Mouse (Mus musculus): ENCODE data around the gene Vwa8. TPM values are rescaled to one million over a fixed set of nuclear protein-coding genes. Genes with fewer than 3 reads are reported as not detected.

Vwa8 gene
- polyA plus RNA-seq, 1 experiment from 2014 or later = 5.5 TPM

- H3K9me3 ChIP-seq (replicated peaks; ENCODE audit: control insufficient read depth, low read length) = no peaks in the 10 kb centered on the region
- no peaks in the 10 kb centered on the region for H3K4me1 ChIP-seq (ENCODE audit: control insufficient read depth, insufficient read depth, low read length)
- DNase-seq (ENCODE audit: low spot score) (no peak), ATAC-seq (no peak)
- no peak overlapping the region for H3K4me2 ChIP-seq (ENCODE audit: low read length)
- no peaks in the 10 kb centered on the region for H3K27me3 ChIP-seq (replicated peaks; ENCODE audit: control insufficient read depth, insufficient read depth, low read length)
- H3K27ac ChIP-seq (ENCODE audit: low read depth, low read length) = no peak overlapping the region
- H3K9ac ChIP-seq (ENCODE audit: low read length) = no peak overlapping the region
- 92% methylated on average over 3 of the region's 3 CpGs for WGBS
- H3K36me3 ChIP-seq (ENCODE audit: control insufficient read depth, insufficient read depth, low read length) = no peaks in the 10 kb centered on the region
- no peak overlapping the region for H3K4me3 ChIP-seq (ENCODE audit: low read depth, low read length)
These were observed 181.9 kb downstream of the Vwa8 start for GRCm38 (mm10) chr14:79030715-79031114.

GRCm38 (mm10) chr14:79031230-79031740, 182.4 kb downstream of the Vwa8 start:
- Histone ChIP-seq H3K9me3 (replicated peaks; ENCODE audit: control insufficient read depth, low read length) (no peaks in the 10 kb centered on the region), H3K27ac (ENCODE audit: low read depth, low read length) (no peak overlapping the region)
- DNase-seq (ENCODE audit: low spot score) = no peak

GRCm38 (mm10) chr14:79033396-79033795, 184.5 kb downstream of the Vwa8 start:
- ATAC-seq (no peak), DNase-seq (ENCODE audit: low spot score) (no peak)
- no peaks in the 10 kb centered on the region for H3K36me3 ChIP-seq (ENCODE audit: control insufficient read depth, insufficient read depth, low read length)
- H3K27ac ChIP-seq (ENCODE audit: low read depth, low read length) = no peak overlapping the region
- H3K9me3 ChIP-seq (replicated peaks; ENCODE audit: control insufficient read depth, low read length) = no peaks in the 10 kb centered on the region
- no peaks in the 10 kb centered on the region for H3K4me1 ChIP-seq (ENCODE audit: control insufficient read depth, insufficient read depth, low read length)
- H3K4me2 ChIP-seq (ENCODE audit: low read length) = no peak overlapping the region
- WGBS = 76% methylated on average over 6 of the region's 6 CpGs
- no peak overlapping the region for H3K9ac ChIP-seq (ENCODE audit: low read length)
- no peak overlapping the region for H3K4me3 ChIP-seq (ENCODE audit: low read depth, low read length)
- no peaks in the 10 kb centered on the region for H3K27me3 ChIP-seq (replicated peaks; ENCODE audit: control insufficient read depth, insufficient read depth, low read length)

More at GRCm38 (mm10) chr14:79031230-79031740, 182.4 kb downstream of the Vwa8 start:
- no peaks in the 10 kb centered on the region for H3K36me3 ChIP-seq (ENCODE audit: control insufficient read depth, insufficient read depth, low read length)
- H3K4me3 ChIP-seq (ENCODE audit: low read depth, low read length) = no peak overlapping the region
- no peaks in the 10 kb centered on the region for H3K27me3 ChIP-seq (replicated peaks; ENCODE audit: control insufficient read depth, insufficient read depth, low read length)
- no peak for ATAC-seq
- no peak overlapping the region for H3K4me2 ChIP-seq (ENCODE audit: low read length)
- WGBS = 86% methylated on average over 8 of the region's 8 CpGs
- H3K4me1 ChIP-seq (ENCODE audit: control insufficient read depth, insufficient read depth, low read length) = no peaks in the 10 kb centered on the region
- H3K9ac ChIP-seq (ENCODE audit: low read length) = no peak overlapping the region

- no peak for DNase-seq (ENCODE audit: low spot score)
- no peaks in the 10 kb centered on the region for H3K4me1 ChIP-seq (ENCODE audit: control insufficient read depth, insufficient read depth, low read length)
- H3K36me3 ChIP-seq (ENCODE audit: control insufficient read depth, insufficient read depth, low read length) = no peaks in the 10 kb centered on the region
- no peak overlapping the region for H3K9ac ChIP-seq (ENCODE audit: low read length)
- H3K4me3 ChIP-seq (ENCODE audit: low read depth, low read length) = no peak overlapping the region
- no peak overlapping the region for H3K4me2 ChIP-seq (ENCODE audit: low read length)
- H3K9me3 ChIP-seq (replicated peaks; ENCODE audit: control insufficient read depth, low read length) = no peaks in the 10 kb centered on the region
- WGBS = 70% methylated on average over 9 of the region's 9 CpGs
- H3K27ac ChIP-seq (ENCODE audit: low read depth, low read length) = no peak overlapping the region
- no peaks in the 10 kb centered on the region for H3K27me3 ChIP-seq (replicated peaks; ENCODE audit: control insufficient read depth, insufficient read depth, low read length)
- no peak for ATAC-seq
These were observed 185.7 kb downstream of the Vwa8 start for GRCm38 (mm10) chr14:79034511-79034913.

GRCm38 (mm10) chr14:79035575-79035974, 186.7 kb downstream of the Vwa8 start:
- no peak overlapping the region for H3K4me3 ChIP-seq (ENCODE audit: low read depth, low read length)
- WGBS = 81% methylated on average over 9 of the region's 9 CpGs
- no peak overlapping the region for H3K27ac ChIP-seq (ENCODE audit: low read depth, low read length)
- no peaks in the 10 kb centered on the region for H3K27me3 ChIP-seq (replicated peaks; ENCODE audit: control insufficient read depth, insufficient read depth, low read length)
- no peak overlapping the region for H3K4me2 ChIP-seq (ENCODE audit: low read length)
- H3K9me3 ChIP-seq (replicated peaks; ENCODE audit: control insufficient read depth, low read length) = no peaks in the 10 kb centered on the region
- H3K36me3 ChIP-seq (ENCODE audit: control insufficient read depth, insufficient read depth, low read length) = no peaks in the 10 kb centered on the region
- no peak for DNase-seq (ENCODE audit: low spot score)
- H3K4me1 ChIP-seq (ENCODE audit: control insufficient read depth, insufficient read depth, low read length) = no peaks in the 10 kb centered on the region
- no peak for ATAC-seq
- no peak overlapping the region for H3K9ac ChIP-seq (ENCODE audit: low read length)

- ATAC-seq = no peak
- no peak overlapping the region for H3K4me2 ChIP-seq (ENCODE audit: low read length)
- no peaks in the 10 kb centered on the region for H3K36me3 ChIP-seq (ENCODE audit: control insufficient read depth, insufficient read depth, low read length)
- no peak for DNase-seq (ENCODE audit: low spot score)
- H3K27ac ChIP-seq (ENCODE audit: low read depth, low read length) = no peak overlapping the region
- H3K4me1 ChIP-seq (ENCODE audit: control insufficient read depth, insufficient read depth, low read length) = no peaks in the 10 kb centered on the region
- H3K9me3 ChIP-seq (replicated peaks; ENCODE audit: control insufficient read depth, low read length) = no peaks in the 10 kb centered on the region
- no peak overlapping the region for H3K9ac ChIP-seq (ENCODE audit: low read length)
- no peaks in the 10 kb centered on the region for H3K27me3 ChIP-seq (replicated peaks; ENCODE audit: control insufficient read depth, insufficient read depth, low read length)
- 91% methylated on average over 2 of the region's 2 CpGs for WGBS
- H3K4me3 ChIP-seq (ENCODE audit: low read depth, low read length) = no peak overlapping the region
These were observed 198.3 kb downstream of the Vwa8 start for GRCm38 (mm10) chr14:79047186-79047585.

GRCm38 (mm10) chr14:79047956-79048355, 199.1 kb downstream of the Vwa8 start:
- H3K9ac ChIP-seq (ENCODE audit: low read length) = no peak overlapping the region
- no peaks in the 10 kb centered on the region for H3K4me1 ChIP-seq (ENCODE audit: control insufficient read depth, insufficient read depth, low read length)
- no peak overlapping the region for H3K4me3 ChIP-seq (ENCODE audit: low read depth, low read length)
- H3K4me2 ChIP-seq (ENCODE audit: low read length) = no peak overlapping the region
- DNase-seq (ENCODE audit: low spot score) = no peak
- H3K9me3 ChIP-seq (replicated peaks; ENCODE audit: control insufficient read depth, low read length) = no peaks in the 10 kb centered on the region
- H3K27ac ChIP-seq (ENCODE audit: low read depth, low read length) = no peak overlapping the region
- WGBS = 90% methylated on average over 6 of the region's 6 CpGs
- H3K36me3 ChIP-seq (ENCODE audit: control insufficient read depth, insufficient read depth, low read length) = no peaks in the 10 kb centered on the region
- ATAC-seq = no peak
- H3K27me3 ChIP-seq (replicated peaks; ENCODE audit: control insufficient read depth, insufficient read depth, low read length) = no peaks in the 10 kb centered on the region

- no peak overlapping the region for H3K9ac ChIP-seq (ENCODE audit: low read length)
- H3K36me3 ChIP-seq (ENCODE audit: control insufficient read depth, insufficient read depth, low read length) = no peaks in the 10 kb centered on the region
- no peak overlapping the region for H3K4me2 ChIP-seq (ENCODE audit: low read length)
- H3K27ac ChIP-seq (ENCODE audit: low read depth, low read length) = no peak overlapping the region
- H3K4me3 ChIP-seq (ENCODE audit: low read depth, low read length) = no peak overlapping the region
- no peak for ATAC-seq
- no peaks in the 10 kb centered on the region for H3K4me1 ChIP-seq (ENCODE audit: control insufficient read depth, insufficient read depth, low read length)
- 80% methylated on average over 11 of the region's 11 CpGs for WGBS
- H3K9me3 ChIP-seq (replicated peaks; ENCODE audit: control insufficient read depth, low read length) = no peaks in the 10 kb centered on the region
- DNase-seq (ENCODE audit: low spot score) = no peak
- no peaks in the 10 kb centered on the region for H3K27me3 ChIP-seq (replicated peaks; ENCODE audit: control insufficient read depth, insufficient read depth, low read length)
These were observed 200.7 kb downstream of the Vwa8 start for GRCm38 (mm10) chr14:79049544-79049943.

- H3K36me3 ChIP-seq (ENCODE audit: control insufficient read depth, insufficient read depth, low read length) = no peaks in the 10 kb centered on the region
- no peak overlapping the region for H3K4me3 ChIP-seq (ENCODE audit: low read depth, low read length)
- DNase-seq (ENCODE audit: low spot score) = no peak
These were observed 216.8 kb downstream of the Vwa8 start for GRCm38 (mm10) chr14:79065636-79066035.

More at GRCm38 (mm10) chr14:79065636-79066035, 216.8 kb downstream of the Vwa8 start:
- Histone ChIP-seq H3K27ac (ENCODE audit: low read depth, low read length) (no peak overlapping the region), H3K4me2 (ENCODE audit: low read length) (no peak overlapping the region), H3K9ac (ENCODE audit: low read length) (no peak overlapping the region), H3K27me3 (replicated peaks; ENCODE audit: control insufficient read depth, insufficient read depth, low read length) (no peaks in the 10 kb centered on the region), H3K4me1 (ENCODE audit: control insufficient read depth, insufficient read depth, low read length) (no peaks in the 10 kb centered on the region), H3K9me3 (replicated peaks; ENCODE audit: control insufficient read depth, low read length) (no peaks in the 10 kb centered on the region)
- WGBS = 89% methylated on average over 3 of the region's 3 CpGs
- no peak for ATAC-seq

All from forebrain, embryonic 14.5 days (tissue).